Mouse (Mus musculus) layer of hippocampus, adult 9-11 months (tissue): ENCODE measurements around the gene Schip1.

Experiments
- DNase-seq: peaks from one replicate; pipeline ENCODE4 v3.0.0; 2022

The Schip1 gene

GRCm38 (mm10) chr3:68398691-68399090 lies 334.1 kb downstream of the Schip1 start:
- no peak for DNase-seq

- DNase-seq = no peak
These were observed 335.5 kb downstream of the Schip1 start for GRCm38 (mm10) chr3:68400121-68400520.

- DNase-seq = no peak
These were observed 338.7 kb downstream of the Schip1 start for GRCm38 (mm10) chr3:68403343-68403742.

- DNase-seq = peak; percentile 56
These were observed 339.2 kb downstream of the Schip1 start for GRCm38 (mm10) chr3:68403783-68404217.

- no peak for DNase-seq
These were observed 341.1 kb downstream of the Schip1 start for GRCm38 (mm10) chr3:68405724-68406123.

- no peak for DNase-seq
These were observed 347.7 kb downstream of the Schip1 start for GRCm38 (mm10) chr3:68412262-68412661.

- DNase-seq = no peak
These were observed 355.2 kb downstream of the Schip1 start for GRCm38 (mm10) chr3:68419792-68420191.

- DNase-seq = no peak
These were observed 356.3 kb downstream of the Schip1 start for GRCm38 (mm10) chr3:68420927-68421326.

GRCm38 (mm10) chr3:68421849-68422248 lies 357.2 kb downstream of the Schip1 start:
- peak; percentile 16 for DNase-seq

GRCm38 (mm10) chr3:68428081-68428480 lies 363.5 kb downstream of the Schip1 start:
- DNase-seq = no peak

- no peak for DNase-seq
These were observed 369.8 kb downstream of the Schip1 start for GRCm38 (mm10) chr3:68434435-68434834.

GRCm38 (mm10) chr3:68434897-68435296 lies 370.3 kb downstream of the Schip1 start:
- DNase-seq = no peak

GRCm38 (mm10) chr3:68448480-68448879 lies 383.9 kb downstream of the Schip1 start:
- no peak for DNase-seq

GRCm38 (mm10) chr3:68451634-68452033 lies 387.0 kb downstream of the Schip1 start:
- no peak for DNase-seq

GRCm38 (mm10) chr3:68453266-68453665 lies 388.7 kb downstream of the Schip1 start:
- DNase-seq = no peak

GRCm38 (mm10) chr3:68453719-68454455 lies 389.3 kb downstream of the Schip1 start:
- no peak for DNase-seq

GRCm38 (mm10) chr3:68466643-68467042 lies 402.0 kb downstream of the Schip1 start:
- peak; percentile 81 for DNase-seq

GRCm38 (mm10) chr3:68467941-68468687 lies 403.5 kb downstream of the Schip1 start:
- no peak for DNase-seq

GRCm38 (mm10) chr3:68469643-68470042 lies 405.0 kb downstream of the Schip1 start:
- no peak for DNase-seq

- DNase-seq = no peak
These were observed 405.5 kb downstream of the Schip1 start for GRCm38 (mm10) chr3:68470061-68470460.

- DNase-seq = no peak
These were observed 406.0 kb downstream of the Schip1 start for GRCm38 (mm10) chr3:68470622-68471021.

GRCm38 (mm10) chr3:68476336-68476735 lies 411.7 kb downstream of the Schip1 start:
- DNase-seq = no peak

GRCm38 (mm10) chr3:68477478-68477877 lies 412.9 kb downstream of the Schip1 start:
- DNase-seq = no peak

GRCm38 (mm10) chr3:68479266-68479665 lies 414.7 kb downstream of the Schip1 start:
- DNase-seq = peak; percentile 68
